Mouse (Mus musculus) right cerebral cortex, postnatal 10 days (tissue): Measurements from ENCODE around the gene Chmp6.

ENCODE experiments used
- DNase-seq, 2 experiments: peaks; one replicate each; pipeline ENCODE4 v3.0.0; 2021; ENCODE audit warnings: low spot score in 2 of 2

The Chmp6 gene

DNA sequence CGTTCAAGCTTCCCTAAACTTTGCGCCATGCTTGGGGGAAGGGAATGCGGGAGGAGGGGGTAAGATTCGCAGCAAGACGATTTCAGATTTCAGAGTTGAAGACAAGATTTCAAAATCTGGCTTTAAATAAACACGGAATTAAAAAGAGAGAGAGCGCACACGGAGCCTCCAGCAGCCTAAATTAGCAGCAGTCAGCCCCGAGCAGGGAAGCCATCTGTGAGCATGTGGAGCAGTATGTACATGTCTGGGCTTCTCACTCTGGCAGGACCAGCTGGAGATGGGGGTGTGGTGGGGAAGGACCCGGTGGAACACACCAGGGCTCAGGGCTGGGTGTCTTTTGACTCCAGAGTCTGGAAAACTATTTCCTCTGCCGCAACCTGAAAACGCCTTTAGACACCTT, 24.0 kb downstream of the Chmp6 start:
- peak; percentile 88 to 93 for DNase-seq

DNA sequence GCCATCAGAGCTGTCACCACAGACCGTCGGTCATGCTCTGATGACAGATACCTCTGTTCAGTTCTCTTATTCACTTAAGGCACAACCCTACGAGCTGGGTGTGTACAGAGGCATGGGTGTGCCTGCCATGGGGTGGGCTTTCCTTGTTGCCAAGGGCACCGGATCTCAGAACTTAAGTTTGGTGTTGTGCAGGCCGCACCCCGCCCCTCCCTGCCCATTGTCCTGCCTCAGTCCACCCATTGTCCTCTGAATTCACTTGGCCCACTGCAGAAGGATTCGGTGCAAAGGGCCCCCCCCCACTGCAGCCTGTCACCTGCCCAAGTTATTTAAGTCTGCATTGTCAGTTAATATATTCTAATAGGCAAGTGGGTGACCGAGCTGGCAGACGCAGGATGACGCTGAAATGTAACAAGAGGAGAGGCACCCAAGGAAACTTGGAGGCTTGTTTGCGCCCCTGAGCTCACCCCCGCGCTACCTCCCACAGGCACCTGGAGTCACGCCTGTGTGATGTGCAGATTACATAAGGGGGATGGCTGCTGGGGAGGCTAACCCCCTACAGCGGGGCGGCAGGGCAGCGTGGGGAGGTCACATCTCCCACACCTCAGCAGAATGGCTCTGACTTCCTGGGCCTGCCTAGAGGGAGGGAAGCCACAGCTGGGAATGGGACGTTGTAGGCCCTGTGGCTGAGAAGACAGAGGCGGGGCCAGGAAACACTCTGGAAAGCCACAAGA, 24.7 kb downstream of the Chmp6 start:
- no peak for DNase-seq

DNA sequence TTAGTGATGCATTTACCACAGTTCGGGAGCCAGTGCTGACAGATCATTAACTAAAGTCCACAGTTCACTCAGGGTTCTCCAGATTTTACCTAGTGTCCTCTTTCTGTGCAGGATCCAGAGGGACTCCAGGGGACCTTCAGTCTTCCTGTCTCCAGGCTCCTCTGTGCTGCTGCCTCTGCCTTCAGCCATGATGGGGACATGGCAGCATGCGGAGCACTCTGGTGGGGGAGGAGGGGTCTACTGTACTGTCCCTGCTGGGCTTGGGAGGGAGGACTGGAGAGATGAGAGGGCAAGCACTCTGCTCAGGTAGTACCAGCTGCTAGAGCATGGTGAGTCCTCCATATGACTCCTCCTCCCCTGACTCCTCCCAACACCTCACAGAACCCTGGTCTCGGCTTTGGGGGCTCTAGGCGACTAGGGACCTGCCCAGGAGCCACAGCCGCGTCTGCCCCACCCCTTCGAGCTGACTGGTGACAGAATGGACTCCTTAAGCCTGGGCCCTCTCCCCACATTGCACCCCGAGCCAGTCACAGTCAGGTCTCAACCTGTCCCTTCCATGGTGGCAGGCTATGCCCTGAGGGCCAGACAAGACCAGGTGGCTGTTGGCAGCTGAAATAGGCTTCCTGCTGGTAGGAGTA, 26.0 kb downstream of the Chmp6 start:
- no peak for DNase-seq

DNA sequence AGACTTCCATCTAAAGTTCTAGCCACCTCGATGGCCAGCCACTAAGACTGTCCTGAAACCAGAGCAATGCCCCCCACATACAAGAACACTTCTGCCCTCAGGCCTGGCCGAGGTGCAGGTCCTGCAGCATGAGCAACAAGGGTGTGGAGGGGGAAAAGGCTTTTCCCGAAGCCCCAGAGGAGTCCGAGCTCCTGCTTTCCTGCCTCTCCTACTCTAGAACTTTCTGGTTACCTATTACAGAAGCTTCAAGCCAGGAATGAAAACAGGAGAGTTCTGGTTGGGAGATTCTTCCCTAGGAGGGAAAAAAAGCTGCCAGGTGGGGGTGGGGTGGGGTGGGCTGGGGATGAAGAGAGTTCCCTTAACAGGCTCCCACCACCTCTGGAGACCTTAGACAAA, 26.5 kb downstream of the Chmp6 start:
- DNase-seq: no peak

DNA sequence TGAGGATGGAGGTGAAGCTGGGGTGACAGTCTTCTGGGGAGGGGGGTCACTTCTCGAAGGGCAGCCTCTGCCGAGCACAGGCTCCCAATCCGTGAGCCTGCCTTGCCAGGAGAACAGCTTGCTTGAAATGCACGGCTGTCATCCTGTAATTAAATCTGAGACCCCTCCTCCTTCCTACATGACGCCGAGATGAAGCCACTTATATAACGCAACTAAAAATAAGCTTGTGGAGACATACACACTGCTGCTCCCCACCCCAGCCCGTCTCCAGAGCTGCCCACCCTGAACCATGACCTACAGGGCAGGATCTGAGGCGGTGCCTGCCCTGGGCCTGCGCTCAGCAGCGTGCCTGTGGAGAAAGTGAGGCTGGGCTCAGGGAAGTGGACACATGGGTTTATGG, 26.9 kb downstream of the Chmp6 start:
- peak; percentile 72 to 85 for DNase-seq

DNA sequence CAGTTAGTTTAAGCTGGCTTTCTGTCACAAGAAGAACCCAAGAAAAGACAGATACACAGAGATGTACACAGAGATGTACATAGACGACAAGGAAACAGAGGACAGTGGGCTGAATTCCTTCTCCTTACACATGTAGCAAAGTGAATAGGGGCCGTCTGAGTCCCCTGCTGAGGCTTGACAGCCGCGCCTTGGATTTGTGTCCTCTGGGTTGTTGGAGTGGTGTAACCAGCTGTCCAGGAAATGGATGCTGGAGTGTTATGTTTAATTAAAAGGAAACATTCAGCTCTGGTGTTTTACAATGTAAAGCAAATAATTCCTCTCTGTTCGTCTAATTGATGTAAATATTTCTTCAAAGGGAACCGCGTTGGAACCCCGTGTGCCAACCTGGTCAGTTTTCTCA, 28.6 kb downstream of the Chmp6 start:
- DNase-seq: no peak

DNA sequence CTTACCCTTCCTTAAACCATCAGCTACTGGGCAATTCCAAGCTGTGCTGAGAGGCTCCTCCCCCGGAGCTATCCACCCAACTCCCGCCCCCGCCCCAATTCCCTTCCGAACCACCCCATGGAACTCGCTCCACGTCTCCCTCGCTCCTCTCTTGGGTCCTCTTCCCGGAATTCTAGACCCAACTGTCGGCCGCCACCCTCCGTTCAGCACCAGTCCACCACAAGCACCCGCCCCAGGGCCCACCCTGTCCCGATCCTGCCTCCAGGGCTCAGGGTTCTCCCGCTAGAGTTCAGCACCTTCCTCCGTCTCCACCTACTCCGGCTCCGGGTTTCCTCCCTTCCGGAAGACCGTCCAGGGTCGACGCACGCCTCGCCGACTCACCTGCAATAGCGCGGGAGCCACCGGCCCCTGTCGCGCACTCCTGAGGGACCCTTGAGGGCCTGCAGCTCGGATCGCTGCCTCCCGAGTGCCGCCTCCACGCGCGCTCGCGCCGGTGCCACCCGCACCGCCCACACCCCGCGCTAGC, 29.0 kb downstream of the Chmp6 start:
- no peak for DNase-seq

DNA sequence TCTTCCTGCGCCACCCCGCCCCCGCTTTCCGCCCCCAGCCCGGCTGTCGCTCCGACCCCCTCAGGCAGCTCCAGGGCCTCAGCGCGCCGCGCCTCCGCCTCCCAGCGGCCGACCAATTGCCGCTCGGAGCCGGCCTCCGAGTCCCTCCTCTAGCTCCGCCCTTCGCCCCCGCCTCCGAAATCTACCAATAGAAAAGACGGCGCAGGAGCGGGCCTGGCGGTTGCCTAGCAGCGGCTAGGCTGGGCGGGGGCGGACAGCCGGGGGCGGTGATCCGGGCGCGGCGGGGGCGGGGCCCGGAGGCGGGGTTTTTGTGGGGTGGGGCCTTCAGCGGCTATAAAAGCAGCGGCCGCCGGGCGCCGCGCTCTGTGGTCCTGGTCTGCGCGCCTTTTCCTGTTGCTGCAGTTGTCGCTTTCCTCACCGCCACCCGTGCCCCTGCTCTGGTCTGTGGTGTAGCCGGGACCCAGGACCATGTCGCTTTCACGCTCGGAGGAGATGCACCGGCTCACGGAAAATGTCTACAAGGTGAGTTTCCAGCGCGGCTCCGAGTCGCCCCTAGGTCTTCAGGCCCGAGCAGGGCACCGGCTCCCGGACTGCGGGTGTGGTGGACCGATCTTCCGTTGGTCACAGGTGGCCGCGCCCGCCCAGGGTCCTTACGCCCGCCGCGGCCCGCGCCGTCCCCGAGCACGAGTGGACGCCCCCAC, 29.6 kb downstream of the Chmp6 start, which contains the start of gene Baiap2:
Gene Baiap2 (plus strand): TSS at position 37 of the 701 bp plus-strand sequence.
- DNase-seq: peak; percentile 99

DNA sequence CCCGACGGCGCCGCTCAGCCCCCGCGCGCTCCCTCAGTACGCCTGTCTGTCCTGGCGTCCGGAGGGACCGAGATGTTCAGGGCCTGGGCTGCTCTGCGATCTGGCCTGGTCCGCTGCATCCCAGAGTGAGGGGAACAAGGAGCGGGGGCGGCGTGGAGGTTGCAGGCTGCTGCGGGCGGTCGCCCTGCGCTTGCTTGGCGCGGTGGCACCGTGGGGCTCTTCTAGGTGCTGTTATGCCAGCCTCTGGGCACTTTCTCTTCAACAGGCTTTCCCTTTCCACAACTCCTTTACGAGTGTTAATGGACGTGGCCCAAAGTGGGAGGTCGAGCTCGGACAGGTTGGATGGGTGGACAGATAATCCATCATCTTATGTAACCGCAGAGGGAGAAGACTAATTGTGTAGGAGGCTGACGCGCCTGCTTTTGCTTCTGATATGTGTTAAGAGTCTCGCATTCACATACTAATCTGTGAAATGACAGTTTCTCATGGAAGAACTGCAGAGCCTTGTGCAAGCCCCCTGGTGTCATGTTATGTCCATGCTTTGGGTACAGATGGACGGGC, 30.3 kb downstream of the Chmp6 start:
- DNase-seq: peak in 1 of 2 experiments; percentile 67

DNA sequence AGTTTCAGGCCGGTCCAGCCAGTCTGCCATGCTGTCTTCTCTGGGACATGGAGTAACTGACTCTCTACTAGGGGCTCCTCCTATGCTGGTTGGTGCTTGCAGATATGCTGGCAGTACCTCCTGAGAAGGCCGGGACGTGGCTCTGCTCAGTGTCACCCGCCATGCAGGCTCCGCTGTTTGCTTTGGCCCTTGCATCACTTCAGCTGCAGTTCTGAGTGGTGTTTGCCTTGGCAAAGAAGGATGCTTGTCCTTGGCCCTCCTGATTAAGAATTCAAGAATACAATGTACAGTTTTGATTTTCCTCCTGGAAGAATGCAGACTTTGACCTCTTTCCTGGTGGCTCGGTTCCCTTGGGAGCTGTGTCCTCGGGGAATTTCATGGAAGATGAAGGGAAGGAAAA, 32.1 kb downstream of the Chmp6 start:
- DNase-seq: no peak

DNA sequence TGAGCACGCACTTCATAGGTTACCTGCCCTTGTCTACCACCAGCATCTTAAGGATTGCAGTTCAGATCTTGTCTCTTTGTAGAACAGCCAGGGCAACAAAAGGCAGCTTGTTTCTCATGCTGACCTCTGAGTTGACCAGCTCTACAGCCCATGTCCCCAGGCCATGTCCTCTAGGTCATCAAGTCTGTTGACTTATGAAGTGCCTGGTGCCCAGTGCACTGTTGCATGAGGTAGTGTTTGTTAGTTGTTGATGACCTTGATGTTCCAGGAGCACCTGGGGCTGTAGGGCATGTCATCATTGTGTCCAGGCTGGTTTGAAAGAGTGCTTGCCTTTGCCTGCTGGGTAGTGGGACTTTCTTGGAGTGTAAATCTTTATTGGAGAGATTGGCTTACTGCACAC, 34.2 kb downstream of the Chmp6 start:
- DNase-seq: no peak

DNA sequence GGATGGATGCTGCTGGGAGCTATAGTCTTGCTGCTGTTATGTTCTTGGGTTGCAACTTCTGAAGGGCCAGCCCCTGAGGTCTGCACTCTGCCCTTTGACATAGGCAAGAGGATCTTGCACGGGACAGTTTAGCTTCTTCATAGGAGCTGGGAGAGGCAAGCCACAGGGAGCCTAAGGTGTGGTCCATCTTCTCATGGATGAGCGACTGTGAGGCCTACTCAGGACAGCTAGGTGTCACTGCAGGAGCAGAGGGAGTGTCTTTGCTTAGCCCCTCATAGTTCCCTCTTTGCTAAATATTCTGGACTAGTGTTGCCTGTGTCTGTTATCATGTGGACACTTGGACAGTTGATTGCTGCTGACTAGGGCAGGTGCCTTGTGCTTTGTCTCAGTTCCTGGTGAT, 34.7 kb downstream of the Chmp6 start:
- DNase-seq: no peak

DNA sequence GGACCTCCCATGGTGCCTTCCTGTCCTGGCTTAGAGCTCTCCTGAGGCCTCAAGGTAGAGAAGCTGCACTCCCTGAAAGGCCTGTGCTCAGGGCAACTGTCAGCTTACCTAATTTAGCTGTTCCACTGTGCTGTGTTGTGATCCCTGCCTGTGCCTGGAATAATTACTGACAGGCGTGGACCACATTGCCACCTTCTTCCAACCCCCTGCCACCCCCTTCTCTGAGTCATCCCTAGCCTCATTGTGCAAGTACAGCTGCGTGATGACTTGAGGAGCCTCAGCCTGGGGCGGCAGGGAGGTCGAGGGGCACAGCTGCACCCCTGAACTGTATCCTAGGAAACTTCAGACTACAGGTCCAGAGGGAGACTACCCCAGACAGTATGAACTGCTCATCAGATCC, 35.1 kb downstream of the Chmp6 start:
- DNase-seq: no peak

DNA sequence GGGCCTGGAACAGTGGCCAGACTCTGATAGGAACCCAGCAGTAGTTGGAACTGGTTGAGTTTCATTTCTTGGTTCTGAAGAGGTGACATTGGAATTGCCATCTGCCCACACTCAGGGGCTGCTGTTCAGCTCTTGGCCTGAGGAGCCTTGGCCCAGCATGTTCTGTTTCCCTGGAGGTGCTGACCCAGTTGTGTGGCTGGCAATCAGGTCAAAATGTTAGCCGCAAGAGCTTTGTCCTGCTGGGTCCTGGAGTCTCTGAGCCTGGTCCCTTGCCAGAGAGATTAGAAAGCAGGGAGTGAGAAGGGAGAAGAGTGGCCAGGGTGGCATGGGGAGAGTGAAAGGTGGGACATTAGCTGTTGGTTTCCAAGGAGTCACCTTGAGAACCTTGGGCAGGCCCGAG, 35.6 kb downstream of the Chmp6 start:
- no peak for DNase-seq

DNA sequence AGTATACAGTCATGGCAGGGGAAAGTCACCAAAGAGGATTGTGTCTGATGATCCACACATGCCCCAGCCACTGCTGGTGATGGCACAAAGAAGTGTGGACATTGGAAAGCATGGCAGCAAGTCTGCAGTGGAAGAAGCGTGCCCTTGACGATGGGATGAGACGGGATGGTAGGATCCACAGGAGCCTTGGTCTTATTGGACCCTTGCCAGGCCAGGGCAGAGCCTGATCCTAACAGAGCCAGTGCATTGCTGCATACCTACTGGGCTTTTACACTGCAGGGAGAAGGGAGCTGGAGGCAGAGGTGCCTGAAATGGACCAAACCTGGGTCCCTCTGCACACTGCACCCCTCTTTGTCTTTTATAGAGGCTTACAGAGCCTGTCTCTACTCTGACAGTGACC, 37.3 kb downstream of the Chmp6 start:
- no peak for DNase-seq

DNA sequence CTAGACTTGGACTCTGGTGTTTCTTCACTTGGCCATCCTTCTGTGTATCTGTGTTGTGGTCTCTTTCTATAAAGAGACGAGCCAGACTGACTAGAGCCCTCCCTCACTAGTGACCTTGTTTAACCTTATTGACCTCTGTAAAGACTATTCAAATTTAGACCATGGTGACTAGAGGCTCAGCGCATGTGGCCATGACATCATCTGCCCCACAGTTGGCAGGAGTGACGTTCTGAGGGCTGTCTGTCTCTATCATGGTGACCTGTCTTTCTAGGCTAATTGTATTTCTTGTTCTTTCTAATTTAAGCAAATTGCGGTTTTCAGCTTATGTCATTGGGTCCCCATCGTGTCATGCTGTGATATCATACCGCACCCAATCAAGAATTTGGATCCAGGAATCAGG, 38.1 kb downstream of the Chmp6 start:
- no peak for DNase-seq

DNA sequence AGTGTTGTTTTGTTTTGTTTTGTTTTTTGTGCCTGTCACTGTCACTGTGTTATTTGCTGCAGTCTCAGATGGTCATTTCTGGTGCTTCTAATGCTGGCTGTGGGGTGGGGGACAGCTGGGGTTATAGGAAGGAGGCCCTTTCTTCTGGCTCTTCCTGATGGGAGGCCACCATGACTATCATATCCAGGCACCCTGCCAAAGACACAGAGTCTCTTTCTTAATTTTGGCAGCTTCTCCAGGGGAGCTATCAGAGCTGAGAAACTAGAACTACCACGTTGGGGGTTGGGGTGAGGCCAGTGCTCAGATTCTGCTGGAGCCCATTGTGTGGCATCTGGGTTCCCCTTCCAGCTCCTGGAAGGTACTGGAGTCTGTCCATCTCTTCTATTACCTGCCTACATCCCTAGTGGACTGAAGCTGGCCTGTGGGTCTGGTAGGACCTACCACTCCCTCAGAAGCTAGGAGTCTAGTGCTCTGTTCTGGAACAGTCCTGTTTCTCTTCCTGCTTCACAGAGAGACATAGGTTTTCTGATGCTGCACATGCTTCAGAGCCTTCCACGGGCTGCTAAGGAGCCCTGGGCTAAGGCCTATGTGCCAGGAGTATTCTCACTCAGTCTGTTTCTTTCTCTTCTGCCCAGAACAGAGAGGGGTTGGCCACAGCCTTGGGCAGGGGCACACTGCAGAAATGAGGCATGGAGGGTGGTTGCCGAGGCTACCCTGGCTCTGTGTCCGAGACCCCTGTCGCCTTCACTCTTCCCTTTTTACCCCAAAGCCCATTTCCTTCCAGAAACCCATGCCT, 39.4 kb downstream of the Chmp6 start:
- DNase-seq: no peak

DNA sequence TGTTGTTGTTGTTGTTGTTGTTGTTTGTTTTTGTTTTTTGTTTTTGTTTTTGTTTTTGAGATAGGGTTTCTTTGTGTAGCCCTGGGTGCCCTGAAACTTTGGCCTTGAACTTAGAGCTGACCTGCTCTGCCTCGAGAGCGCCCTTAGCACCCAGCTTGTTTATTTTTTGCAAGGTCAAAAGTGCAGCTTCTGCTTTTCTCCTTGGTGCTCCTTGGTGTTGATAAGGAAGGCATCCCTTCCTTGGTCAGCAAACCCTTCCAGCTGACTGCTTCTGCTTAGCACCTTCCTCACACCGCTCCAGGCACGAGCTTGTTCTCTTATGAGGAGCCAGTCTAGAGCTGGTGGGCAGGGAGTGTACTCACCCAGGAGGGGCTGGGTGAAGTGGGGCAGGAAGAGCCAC, 41.0 kb downstream of the Chmp6 start:
- no peak for DNase-seq

DNA sequence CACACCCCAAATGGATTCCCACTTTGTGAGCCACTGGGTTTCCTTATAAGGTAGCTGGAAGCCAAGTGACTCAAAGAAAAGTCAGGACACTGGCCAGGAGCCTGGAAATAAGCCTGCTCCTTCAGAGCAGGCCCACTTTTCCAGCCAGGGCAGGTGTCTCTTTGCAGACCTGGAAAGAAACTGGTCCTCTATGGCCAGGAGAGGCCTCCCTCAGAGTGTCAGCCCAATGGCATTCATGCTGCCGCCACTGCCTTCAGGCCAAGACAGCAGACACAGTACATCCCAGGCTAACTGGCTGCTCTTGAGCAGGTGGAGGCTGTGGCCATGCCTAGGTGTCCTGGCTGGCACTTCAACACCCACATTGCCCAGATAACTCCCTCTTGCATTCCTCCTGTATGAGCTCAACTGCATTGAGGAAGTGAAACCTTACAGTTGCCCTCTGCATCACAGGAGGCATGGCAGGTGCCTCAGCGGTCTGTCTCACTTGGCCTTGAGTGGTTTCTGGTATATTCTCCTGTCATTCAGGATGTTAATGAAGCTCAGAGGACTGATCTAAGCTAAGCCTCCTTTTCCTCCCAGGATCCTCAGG, 41.6 kb downstream of the Chmp6 start:
- no peak for DNase-seq

DNA sequence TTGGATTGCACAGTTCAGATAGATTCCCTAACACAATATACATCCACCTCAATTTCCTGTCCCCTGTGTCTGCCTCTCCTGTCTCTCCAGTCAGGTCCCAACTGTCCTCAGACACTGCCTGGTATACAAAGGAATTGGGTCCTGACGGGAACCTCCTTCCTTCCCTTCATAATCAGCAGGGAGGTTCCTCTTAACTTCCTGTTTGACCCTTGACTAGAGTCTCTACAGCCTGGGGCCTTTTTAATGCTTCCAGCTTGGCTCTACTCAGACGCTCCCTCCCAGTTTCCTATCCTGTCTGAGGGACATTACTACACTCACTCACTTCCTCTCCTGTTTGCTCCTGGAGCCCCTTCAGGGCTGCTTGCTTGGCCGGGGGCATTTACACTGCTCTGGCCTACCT, 42.2 kb downstream of the Chmp6 start:
- DNase-seq: no peak

DNA sequence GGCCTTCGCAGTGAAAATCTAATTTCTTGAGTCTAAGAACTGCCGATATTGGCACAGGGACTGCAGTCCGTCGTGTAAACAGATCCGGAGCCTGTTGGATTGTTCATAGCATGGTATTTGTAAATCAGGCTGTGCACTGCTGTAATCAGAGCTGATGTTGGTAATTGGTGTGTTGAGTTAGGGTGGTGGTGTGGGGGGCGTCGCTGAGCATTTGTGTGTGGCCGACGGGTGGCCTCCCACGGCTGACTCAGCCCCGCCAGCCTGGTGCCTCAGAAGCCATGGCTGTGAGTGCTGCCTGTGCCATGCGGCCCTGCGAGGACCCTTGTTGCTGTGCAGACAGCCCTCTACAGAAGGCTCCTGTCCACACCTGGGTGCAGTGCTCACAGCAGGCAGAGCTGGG, 43.3 kb downstream of the Chmp6 start:
- no peak for DNase-seq
